Mouse (Mus musculus) embryonic facial prominence, embryonic 11.5 days (tissue): ENCODE data around the gene Olfr801. TPM values are rescaled to one million over a fixed set of nuclear protein-coding genes. Genes with fewer than 3 reads are reported as not detected.

Source experiments
- ATAC-seq: fragments of 200-750 bp; cut with Nextera tagmentation; replicated peaks from 2 replicates; pipeline ENCODE4 v1.8.0; 2017; ENCODE audit warnings: low read depth; ENCODE audit not compliant: insufficient number of reproducible peaks, low FRiP score, low TSS enrichment
- DNase-seq: peaks from one replicate; pipeline ENCODE4 v3.0.0-alpha.2; 2015; ENCODE audit warnings: low spot score
- H3K27ac ChIP-seq: fragments of 300-500 bp; sonication (generic); replicated peaks from 2 replicates; pipeline ENCODE4 v1.5.1; 2014; ENCODE audit warnings: mild to moderate bottlenecking, low read depth, low read length, control low read depth
- H3K27me3 ChIP-seq: fragments of 300-500 bp; sonication (generic); 2 replicates; pipeline ENCODE4 v1.6.1; 2014; ENCODE audit warnings: mild to moderate bottlenecking, low read length, moderate library complexity, mixed read lengths; ENCODE audit not compliant: control insufficient read depth, insufficient read depth
- H3K36me3 ChIP-seq: fragments of 300-500 bp; sonication (generic); replicated peaks from 2 replicates; pipeline ENCODE4 v1.6.1; 2014; ENCODE audit warnings: low read depth, mild to moderate bottlenecking, low read length, moderate library complexity, mixed read lengths; ENCODE audit not compliant: control insufficient read depth, insufficient read depth
- H3K4me1 ChIP-seq: fragments of 300-500 bp; sonication (generic); 2 replicates; pipeline ENCODE4 v1.6.1; 2014; ENCODE audit warnings: low read length, mixed read lengths; ENCODE audit not compliant: control insufficient read depth, insufficient read depth
- H3K4me2 ChIP-seq: fragments of 300-500 bp; sonication (generic); 2 replicates; pipeline ENCODE4 v1.6.1; 2014; ENCODE audit warnings: low read depth, mild to moderate bottlenecking, control low read depth, low read length, moderate library complexity
- H3K4me3 ChIP-seq: fragments of 300-500 bp; sonication (generic); 2 replicates; pipeline ENCODE4 v1.5.1; 2014; ENCODE audit warnings: low read depth, low read length, control low read depth
- H3K9ac ChIP-seq: fragments of 300-500 bp; sonication (generic); replicated peaks from 2 replicates; pipeline ENCODE4 v1.6.1; 2014; ENCODE audit warnings: mild to moderate bottlenecking, control low read depth, low read length
- H3K9me3 ChIP-seq: fragments of 300-500 bp; sonication (generic); replicated peaks from 2 replicates; pipeline ENCODE4 v1.6.1; 2016; ENCODE audit warnings: mild to moderate bottlenecking, low read length, inconsistent platforms, mixed read lengths; ENCODE audit not compliant: control insufficient read depth
- WGBS: fragments of 180-500 bp; shearing (Covaris S2); extraction: QIAGEN DNeasy Blood & Tissue Kit; methylation state at CpG from one replicate; pipeline ENCODE4 v1.1.7; 2014; 5-methylcytosine and 5-hydroxymethylcytosine counted together
- polyA plus RNA-seq: library from polyadenylated mRNA; unstranded; fragments of >200 nt; fragmentation: Nextera tagmentation; extraction: Ambion mirVana; gene quantifications from 2 replicates; pipeline ENCODE4 v1.2.1, GENCODE M21; 2014

Gene Olfr801
- not detected in 2 replicates for polyA plus RNA-seq

DNA sequence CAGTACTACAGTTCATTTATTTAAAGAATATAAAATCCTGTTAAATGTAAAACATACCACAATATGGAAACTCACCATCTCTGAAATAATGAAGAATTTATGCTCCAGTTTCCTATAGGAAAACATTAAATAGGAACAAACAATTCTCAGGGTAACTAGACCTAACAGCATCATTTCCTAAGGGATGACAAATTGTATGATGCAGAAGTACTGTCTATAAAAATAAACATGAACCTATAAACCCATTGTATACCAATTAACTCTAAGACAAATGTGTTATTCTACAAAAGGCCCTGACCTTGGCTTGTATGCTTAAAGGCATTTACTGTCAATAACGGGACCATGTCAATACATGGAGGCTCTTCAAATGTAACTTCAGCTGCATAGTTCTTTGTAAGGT, at the start of gene Olfr801:
TSS of gene Olfr801 (minus strand) at position 101 of the 400 bp plus-strand sequence.
- Histone ChIP-seq H3K4me3 (no peak within 1 kb of the TSS), H3K27ac (no peak within 1 kb of the TSS), H3K36me3 (no peaks in the 10 kb centered on the region), H3K4me1 (no peaks in the 10 kb centered on the region), H3K9me3 (no peaks in the 10 kb centered on the region), H3K4me2 (no peak within 1 kb of the TSS), H3K9ac (no peak within 1 kb of the TSS), H3K27me3 (no peaks in the 10 kb centered on the region)
- ATAC-seq (no peak), DNase-seq (no peak)
- 78% methylated on average over 1 of the region's 1 CpGs for WGBS

DNA sequence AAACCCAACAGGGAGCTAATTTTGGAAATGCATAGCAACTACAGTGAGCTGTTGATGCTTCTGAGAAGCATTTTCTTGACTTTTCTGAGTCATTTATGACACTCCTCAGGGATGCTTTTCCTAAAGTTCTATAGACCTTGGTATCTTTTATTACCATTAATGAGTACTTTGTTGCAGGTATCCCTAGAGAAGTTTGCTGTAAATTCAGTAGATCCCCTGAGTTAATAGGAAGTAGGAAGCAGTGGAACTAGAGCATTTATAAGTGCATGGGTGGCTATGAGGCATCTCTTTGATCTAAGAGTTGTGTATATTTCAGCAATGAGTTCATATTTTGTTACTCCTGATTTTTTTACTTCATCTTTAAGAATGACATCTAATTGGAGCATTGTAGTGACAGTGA, 29.2 kb upstream of the Olfr801 start, which contains the start of gene Olfr804:
TSS of gene Olfr804 (plus strand) at position 301 of the 400 bp plus-strand sequence.
- Histone ChIP-seq H3K9ac (no peak within 1 kb of the TSS), H3K36me3 (no peaks in the 10 kb centered on the region), H3K4me3 (no peak within 1 kb of the TSS), H3K4me2 (no peak within 1 kb of the TSS), H3K9me3 (no peaks in the 10 kb centered on the region), H3K27ac (no peak within 1 kb of the TSS), H3K4me1 (no peaks in the 10 kb centered on the region), H3K27me3 (no peaks in the 10 kb centered on the region)
- DNase-seq = no peak
- no peak for ATAC-seq

DNA sequence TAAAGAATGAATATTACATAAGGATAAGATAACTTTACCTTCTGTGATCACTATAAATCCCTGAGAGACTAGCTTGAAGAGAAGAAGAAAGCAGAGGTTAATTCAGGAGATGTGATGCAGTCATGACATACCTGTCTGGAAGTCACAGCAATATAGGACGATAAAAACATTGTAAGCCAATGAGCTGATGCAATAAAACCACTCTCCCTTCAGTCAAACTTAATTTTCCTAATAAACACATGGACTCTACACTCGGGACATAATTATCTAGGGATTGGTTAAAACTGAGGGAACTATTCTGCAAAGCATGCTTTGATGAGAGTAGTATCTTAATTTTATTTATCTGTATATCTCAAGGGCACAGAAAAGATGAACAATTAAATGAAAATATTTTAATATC, 20.5 kb upstream of the Olfr801 start, which contains the start of gene Olfr803:
TSS of gene Olfr803 (minus strand) at position 101 of the 400 bp plus-strand sequence.
- H3K4me3 ChIP-seq = no peak within 1 kb of the TSS
- H3K4me2 ChIP-seq = no peak within 1 kb of the TSS
- H3K36me3 ChIP-seq = no peaks in the 10 kb centered on the region
- H3K27me3 ChIP-seq = no peaks in the 10 kb centered on the region
- ATAC-seq (no peak), DNase-seq (no peak)
- no peak within 1 kb of the TSS for H3K27ac ChIP-seq
- WGBS = 80% methylated on average over 2 of the region's 2 CpGs
- H3K9me3 ChIP-seq = no peaks in the 10 kb centered on the region
- H3K9ac ChIP-seq = no peak within 1 kb of the TSS
- no peaks in the 10 kb centered on the region for H3K4me1 ChIP-seq

DNA sequence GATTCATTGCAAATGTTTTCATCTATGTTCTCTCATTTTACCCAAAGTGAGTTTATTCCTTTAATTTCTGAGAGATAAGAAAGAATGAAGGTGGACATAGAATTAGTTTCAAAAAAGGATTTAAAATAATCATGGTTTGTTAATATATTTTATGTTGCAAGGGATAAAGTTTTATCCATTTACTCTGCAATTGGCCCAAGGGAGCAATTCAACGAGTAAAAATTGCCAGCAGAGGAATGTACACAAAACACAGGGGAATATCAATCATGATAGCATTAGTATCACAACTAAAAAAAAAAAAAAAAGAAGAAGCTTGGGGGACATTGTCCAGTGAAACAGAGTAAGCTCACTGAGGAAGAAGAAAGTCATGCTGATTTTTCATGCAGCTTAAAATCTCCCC, 14.4 kb upstream of the Olfr801 start, which contains the start of gene Olfr802:
TSS of gene Olfr802 (minus strand) at position 101 of the 400 bp plus-strand sequence.
- no peak within 1 kb of the TSS for H3K9ac ChIP-seq
- H3K4me1 ChIP-seq = no peaks in the 10 kb centered on the region
- no peaks in the 10 kb centered on the region for H3K27me3 ChIP-seq
- ATAC-seq (no peak), DNase-seq (no peak)
- H3K36me3 ChIP-seq = no peaks in the 10 kb centered on the region
- 61% methylated on average over 1 of the region's 1 CpGs for WGBS
- no peak within 1 kb of the TSS for H3K4me2 ChIP-seq
- H3K4me3 ChIP-seq = no peak within 1 kb of the TSS
- no peak within 1 kb of the TSS for H3K27ac ChIP-seq
- H3K9me3 ChIP-seq = no peaks in the 10 kb centered on the region

DNA sequence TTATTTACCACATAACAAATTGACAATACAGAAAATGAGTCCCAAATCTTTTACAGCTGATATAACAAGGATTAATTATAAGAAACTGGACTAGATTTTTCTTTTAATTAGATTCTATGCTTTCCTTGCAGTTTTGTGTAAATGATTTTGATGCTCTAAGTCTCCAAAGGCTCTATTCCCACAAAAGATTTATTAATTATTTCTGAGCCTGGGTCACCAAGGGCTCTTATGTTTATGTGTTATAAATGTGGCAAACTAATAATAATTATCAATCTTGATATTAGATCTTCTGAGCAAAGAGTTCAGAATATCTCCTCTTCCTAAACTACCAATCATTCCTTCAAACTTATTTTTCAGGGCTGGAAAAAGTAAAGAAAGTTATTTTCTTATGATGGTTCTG, 16.3 kb downstream of the Olfr801 start, which contains the start of gene Olfr800:
TSS of gene Olfr800 (plus strand) at position 301 of the 400 bp plus-strand sequence.
- Histone ChIP-seq H3K9ac (no peak within 1 kb of the TSS), H3K9me3 (no peaks in the 10 kb centered on the region), H3K4me1 (no peaks in the 10 kb centered on the region), H3K4me3 (no peak within 1 kb of the TSS), H3K36me3 (no peaks in the 10 kb centered on the region), H3K4me2 (no peak within 1 kb of the TSS), H3K27ac (no peak within 1 kb of the TSS), H3K27me3 (no peaks in the 10 kb centered on the region)
- ATAC-seq (no peak), DNase-seq (no peak)

DNA sequence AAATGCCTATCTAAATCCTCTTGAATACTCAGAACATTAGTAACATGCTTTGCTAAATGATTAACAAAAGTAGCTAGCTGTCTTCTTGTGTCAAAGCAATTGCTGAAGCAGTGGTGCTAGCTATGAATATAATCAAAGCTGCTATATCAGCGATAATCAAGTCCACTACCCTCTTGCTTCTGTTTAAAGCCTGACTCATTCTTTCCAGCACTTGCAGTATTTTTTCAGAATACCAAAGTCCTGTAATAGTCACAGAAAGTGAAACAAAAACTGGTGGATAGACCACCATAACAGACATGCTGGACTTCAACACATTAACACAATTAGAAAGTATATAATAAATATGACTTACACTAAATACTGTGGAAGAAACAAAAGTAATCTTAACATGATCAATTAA, 21.9 kb downstream of the Olfr801 start:
- DNase-seq = no peak
- H3K36me3 ChIP-seq = no peaks in the 10 kb centered on the region
- H3K9ac ChIP-seq = no peak overlapping the region
- no peak overlapping the region for H3K4me3 ChIP-seq
- no peaks in the 10 kb centered on the region for H3K4me1 ChIP-seq
- 90% methylated on average over 1 of the region's 1 CpGs for WGBS
- H3K4me2 ChIP-seq = no peak overlapping the region
- no peaks in the 10 kb centered on the region for H3K9me3 ChIP-seq
- no peak for ATAC-seq
- H3K27me3 ChIP-seq = no peaks in the 10 kb centered on the region
- H3K27ac ChIP-seq = no peak overlapping the region

DNA sequence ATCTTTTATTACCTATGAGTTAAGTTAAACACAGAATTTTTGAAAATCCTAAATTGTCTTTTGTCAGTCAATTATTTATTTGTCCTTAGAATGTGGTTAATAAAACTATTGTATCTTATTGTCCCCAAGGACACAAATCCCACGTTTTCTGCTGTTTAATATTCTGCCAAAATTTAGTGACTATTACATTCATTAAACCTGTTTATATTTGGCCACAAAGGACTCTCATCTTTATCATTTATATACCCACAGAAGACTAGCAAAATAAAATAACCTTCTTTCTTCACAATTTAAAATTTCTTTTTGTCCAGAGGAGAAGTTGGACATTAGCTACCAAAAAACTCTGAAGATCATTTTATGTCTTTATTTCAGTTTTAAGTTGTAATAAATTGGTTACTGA, 36.5 kb downstream of the Olfr801 start, which contains the start of gene Olfr799:
TSS of gene Olfr799 (plus strand) at position 301 of the 400 bp plus-strand sequence.
- no peak for ATAC-seq
- no peaks in the 10 kb centered on the region for H3K9me3 ChIP-seq
- H3K27ac ChIP-seq = no peak within 1 kb of the TSS
- H3K4me3 ChIP-seq = no peak within 1 kb of the TSS
- DNase-seq = no peak
- no peaks in the 10 kb centered on the region for H3K36me3 ChIP-seq
- H3K9ac ChIP-seq = no peak within 1 kb of the TSS
- H3K4me2 ChIP-seq = no peak within 1 kb of the TSS
- 32% methylated on average over 1 of the region's 1 CpGs for WGBS
- H3K4me1 ChIP-seq = no peaks in the 10 kb centered on the region
- no peaks in the 10 kb centered on the region for H3K27me3 ChIP-seq

DNA sequence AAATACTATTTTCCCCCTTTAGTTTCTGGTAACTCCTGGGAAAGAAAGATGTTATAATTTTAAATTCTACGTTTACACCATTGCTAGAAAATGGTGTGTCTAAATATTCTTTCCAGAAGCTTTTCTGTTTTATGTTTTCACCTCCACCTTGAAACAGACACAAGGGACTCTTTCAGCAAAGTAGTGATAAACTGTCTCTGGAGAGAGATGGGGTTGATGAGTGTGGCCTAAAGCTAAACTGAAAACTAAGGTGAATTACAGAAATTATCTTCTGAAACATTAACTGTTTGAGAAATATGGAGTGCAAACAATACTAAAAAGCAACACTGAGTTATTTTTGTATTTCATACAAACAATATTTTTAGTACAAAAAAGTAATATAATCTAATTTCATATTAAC, 45.8 kb downstream of the Olfr801 start, which contains the start of gene Olfr798:
TSS of gene Olfr798 (minus strand) at position 101 of the 400 bp plus-strand sequence.
- Histone ChIP-seq H3K9ac (no peak within 1 kb of the TSS), H3K27ac (no peak within 1 kb of the TSS), H3K4me3 (no peak within 1 kb of the TSS), H3K27me3 (no peaks in the 10 kb centered on the region), H3K36me3 (no peaks in the 10 kb centered on the region), H3K9me3 (no peaks in the 10 kb centered on the region), H3K4me2 (no peak within 1 kb of the TSS), H3K4me1 (no peaks in the 10 kb centered on the region)
- DNase-seq (no peak), ATAC-seq (no peak)
- WGBS = 79% methylated on average over 1 of the region's 1 CpGs
